Mouse (Mus musculus): ENCODE data around the gene B130006D01Rik. TPM values are rescaled to one million over a fixed set of nuclear protein-coding genes. Genes with fewer than 3 reads are reported as not detected.

B130006D01Rik gene
- total and polyA plus RNA-seq, 2 experiments, result 0.10 to 1.0 TPM

DNA sequence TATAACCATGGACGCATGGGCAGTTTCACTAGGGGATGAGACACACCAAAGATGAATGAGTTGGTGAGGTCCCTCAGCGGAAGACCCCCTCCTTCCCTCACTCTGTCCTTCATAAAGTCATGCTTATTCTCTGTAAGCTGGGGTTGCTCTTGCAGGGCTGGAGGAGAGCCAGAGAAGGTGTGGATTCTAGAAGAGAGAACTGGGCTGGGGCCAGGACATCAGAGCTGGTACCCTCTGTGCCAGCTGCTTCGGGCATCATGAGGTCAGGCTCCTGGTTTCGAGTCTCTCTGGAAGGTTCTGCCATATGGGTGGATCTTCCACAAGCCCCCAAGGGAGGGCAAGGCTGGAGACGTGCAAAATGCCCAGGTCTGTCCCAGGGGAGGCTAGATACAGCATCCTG, 24.8 kb upstream of the B130006D01Rik start:
- H3K9ac ChIP-seq (ENCODE audit: low read depth, low read length), result no peak overlapping the region
- no peaks in the 10 kb centered on the region for H3K27me3 ChIP-seq (ENCODE audit: control insufficient read depth, insufficient read depth, low read length)
- no peak overlapping the region for H3K27ac ChIP-seq (replicated peaks; ENCODE audit: insufficient read depth, low read depth, low read length)
- H3K4me3 ChIP-seq (ENCODE audit: insufficient read depth, low read depth, low read length), result no peak overlapping the region
- TF ChIP-seq POLR2A (IDR thresholded peaks at IDR 0.05; ENCODE audit: extremely low read depth, insufficient read depth, low read length), result no peak
- no peak for TF ChIP-seq CTCF (IDR thresholded peaks at IDR 0.05; ENCODE audit: low read depth, low read length)
- no peak for DNase-seq (ENCODE audit: extremely low read depth, low read depth, low spot score)
- H3K4me1 ChIP-seq (ENCODE audit: control insufficient read depth, insufficient read depth, low read length), result no peaks in the 10 kb centered on the region
- no peaks in the 10 kb centered on the region for H3K79me2 ChIP-seq (ENCODE audit: control insufficient read depth, insufficient read depth, low read length)
- no peaks in the 10 kb centered on the region for H3K36me3 ChIP-seq (ENCODE audit: control insufficient read depth, insufficient read depth, low read length)
- WGBS, result 81% methylated on average over 5 of the region's 5 CpGs

DNA sequence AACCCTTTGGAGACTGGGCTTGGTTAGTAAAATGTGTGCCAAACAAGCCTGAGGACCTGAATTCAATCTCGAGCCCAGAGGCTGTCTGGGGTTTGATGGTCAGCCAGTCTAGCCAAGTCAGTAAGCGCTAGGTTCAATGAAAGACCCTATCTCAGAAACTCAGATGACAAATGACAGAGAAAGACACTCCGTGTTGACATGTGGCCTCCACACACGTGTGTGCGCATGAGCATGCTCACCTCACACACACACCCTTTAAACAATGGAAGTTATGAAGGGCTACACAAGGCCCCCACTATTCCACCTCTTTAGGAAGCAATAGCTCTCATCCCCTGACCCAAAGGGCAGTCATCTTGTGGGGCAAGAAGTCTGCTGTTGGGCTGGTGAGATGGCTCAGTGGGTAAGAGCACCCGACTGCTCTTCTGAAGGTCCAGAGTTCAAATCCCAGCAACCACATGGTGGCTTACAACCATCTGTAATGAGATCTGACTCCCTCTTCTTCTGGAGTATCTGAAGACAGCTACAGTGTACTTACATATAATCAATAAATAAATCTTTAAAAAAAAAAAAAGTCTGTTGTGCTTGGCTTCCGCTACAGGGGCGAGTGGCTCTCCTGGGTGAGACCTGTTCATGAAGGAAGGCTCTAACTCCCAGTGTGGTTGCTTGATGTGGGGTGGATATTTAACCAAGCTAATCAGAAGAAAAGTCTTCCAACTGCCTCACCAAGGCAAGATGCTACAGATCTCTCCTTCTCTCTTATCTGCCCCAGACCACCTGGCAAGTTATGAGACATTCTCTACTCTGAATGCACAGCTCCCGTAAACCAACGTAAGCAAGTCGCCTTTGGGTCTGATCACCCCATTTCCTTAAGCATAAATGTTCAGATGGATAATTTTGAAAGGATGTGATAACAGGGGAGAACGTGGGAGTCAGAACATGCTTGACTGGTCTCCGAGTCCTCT, 22.3 kb upstream of the B130006D01Rik start:
- H3K27me3 ChIP-seq (ENCODE audit: control insufficient read depth, insufficient read depth, low read length), result no peaks in the 10 kb centered on the region
- no peak overlapping the region for H3K27ac ChIP-seq (replicated peaks; ENCODE audit: insufficient read depth, low read depth, low read length)
- TF ChIP-seq CTCF (IDR thresholded peaks at IDR 0.05; ENCODE audit: low read depth, low read length) (no peak), POLR2A (IDR thresholded peaks at IDR 0.05; ENCODE audit: extremely low read depth, insufficient read depth, low read length) (no peak)
- no peaks in the 10 kb centered on the region for H3K79me2 ChIP-seq (ENCODE audit: control insufficient read depth, insufficient read depth, low read length)
- no peaks in the 10 kb centered on the region for H3K36me3 ChIP-seq (ENCODE audit: control insufficient read depth, insufficient read depth, low read length)
- no peak for DNase-seq (ENCODE audit: extremely low read depth, low read depth, low spot score)
- H3K4me3 ChIP-seq (ENCODE audit: insufficient read depth, low read depth, low read length), result no peak overlapping the region
- WGBS, result 92% methylated on average over 13 of the region's 13 CpGs
- H3K4me1 ChIP-seq (ENCODE audit: control insufficient read depth, insufficient read depth, low read length), result no peaks in the 10 kb centered on the region
- no peak overlapping the region for H3K9ac ChIP-seq (ENCODE audit: low read depth, low read length)

DNA sequence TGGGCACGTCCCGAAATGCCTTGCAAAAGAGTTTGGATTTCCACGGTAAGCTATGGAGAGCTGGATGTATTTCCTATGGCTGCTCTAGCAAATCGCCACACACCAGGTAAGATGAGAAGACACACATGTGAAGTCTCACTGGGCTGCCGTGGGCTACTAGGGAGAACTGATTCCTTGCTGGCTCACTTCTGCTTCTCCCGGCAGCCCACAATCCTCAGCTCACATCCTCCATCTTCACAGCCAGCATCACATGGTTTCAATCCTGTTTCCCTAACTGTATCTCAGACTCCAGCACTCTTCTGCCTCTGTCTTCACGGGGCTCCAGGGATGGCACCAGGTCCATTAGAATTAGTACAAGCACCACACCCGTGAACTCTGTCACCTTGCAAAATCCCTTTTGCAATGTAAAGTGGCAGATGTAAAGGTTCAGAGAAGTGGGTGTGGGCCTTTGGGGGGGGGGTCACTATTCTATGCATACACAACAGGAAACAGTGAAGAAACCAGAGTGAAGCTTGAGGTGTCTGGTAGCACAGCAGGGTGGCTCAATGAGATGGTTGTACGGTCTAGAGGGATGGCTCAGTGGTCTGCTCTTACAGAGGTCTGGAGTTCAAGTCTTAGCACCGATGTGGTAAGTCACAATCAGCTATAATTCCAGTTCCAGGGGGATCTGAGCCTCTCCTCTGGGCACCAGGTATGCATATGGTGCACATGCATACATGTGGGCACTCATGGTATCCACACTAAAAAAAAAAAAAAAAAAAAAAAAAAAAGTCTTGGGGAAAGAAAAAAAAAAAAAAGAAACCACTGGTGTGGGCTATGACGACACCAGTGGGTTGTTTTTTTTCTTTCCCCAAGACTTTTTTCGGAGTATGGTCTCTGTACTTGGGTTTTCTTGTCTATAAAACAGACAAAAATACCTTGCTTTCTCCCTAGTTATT, 19.1 kb upstream of the B130006D01Rik start:
- WGBS, result 88% methylated on average over 12 of the region's 12 CpGs
- H3K79me2 ChIP-seq (ENCODE audit: control insufficient read depth, insufficient read depth, low read length), result no peaks in the 10 kb centered on the region

DNA sequence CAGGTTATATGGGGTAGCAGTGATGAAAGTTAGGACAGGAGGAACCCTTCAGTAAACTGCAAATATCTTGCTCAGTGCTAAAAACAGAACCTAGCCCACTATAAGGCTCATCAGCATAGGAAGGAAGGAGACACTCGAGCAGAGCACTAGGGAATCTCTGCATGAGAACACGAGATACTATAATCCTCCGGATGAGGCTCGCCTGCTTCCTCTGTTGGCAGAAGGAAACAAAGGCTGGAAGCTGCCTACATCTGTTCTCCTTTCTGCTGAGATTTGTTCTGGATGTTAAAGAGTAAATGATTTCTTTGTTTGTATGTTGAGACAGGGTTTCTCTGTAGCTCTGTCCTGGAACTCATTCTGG, 18.4 kb upstream of the B130006D01Rik start:
- no peaks in the 10 kb centered on the region for H3K27me3 ChIP-seq (ENCODE audit: control insufficient read depth, insufficient read depth, low read length)
- H3K27ac ChIP-seq (replicated peaks; ENCODE audit: insufficient read depth, low read depth, low read length), result 0 out of 2 replicates have a peak overlapping the region, but pooled peaks have one; percentile 32
- no peak overlapping the region for H3K9ac ChIP-seq (ENCODE audit: low read depth, low read length)
- TF ChIP-seq CTCF (IDR thresholded peaks at IDR 0.05; ENCODE audit: low read depth, low read length), result no peak
- TF ChIP-seq POLR2A (IDR thresholded peaks at IDR 0.05; ENCODE audit: extremely low read depth, insufficient read depth, low read length), result no peak
- no peak overlapping the region for H3K4me3 ChIP-seq (ENCODE audit: insufficient read depth, low read depth, low read length)
- no peak for DNase-seq (ENCODE audit: extremely low read depth, low read depth, low spot score)
- no peaks in the 10 kb centered on the region for H3K36me3 ChIP-seq (ENCODE audit: control insufficient read depth, insufficient read depth, low read length)
- 77% methylated on average over 4 of the region's 4 CpGs for WGBS
- H3K79me2 ChIP-seq (ENCODE audit: control insufficient read depth, insufficient read depth, low read length), result no peaks in the 10 kb centered on the region
- no peaks in the 10 kb centered on the region; the same call in 1 of the 2 replicates for H3K4me1 ChIP-seq (ENCODE audit: control insufficient read depth, insufficient read depth, low read length)

More for the DNA sequence above, 19.1 kb upstream of the B130006D01Rik start:
- no peaks in the 10 kb centered on the region for H3K4me1 ChIP-seq (ENCODE audit: control insufficient read depth, insufficient read depth, low read length)
- no peak for DNase-seq (ENCODE audit: extremely low read depth, low read depth, low spot score)
- no peak overlapping the region for H3K4me3 ChIP-seq (ENCODE audit: insufficient read depth, low read depth, low read length)
- no peak overlapping the region for H3K27ac ChIP-seq (replicated peaks; ENCODE audit: insufficient read depth, low read depth, low read length)
- H3K27me3 ChIP-seq (ENCODE audit: control insufficient read depth, insufficient read depth, low read length), result no peaks in the 10 kb centered on the region
- H3K9ac ChIP-seq (ENCODE audit: low read depth, low read length), result no peak overlapping the region
- no peak for TF ChIP-seq POLR2A (IDR thresholded peaks at IDR 0.05; ENCODE audit: extremely low read depth, insufficient read depth, low read length)
- TF ChIP-seq CTCF (IDR thresholded peaks at IDR 0.05; ENCODE audit: low read depth, low read length), result no peak
- no peaks in the 10 kb centered on the region for H3K36me3 ChIP-seq (ENCODE audit: control insufficient read depth, insufficient read depth, low read length)

DNA sequence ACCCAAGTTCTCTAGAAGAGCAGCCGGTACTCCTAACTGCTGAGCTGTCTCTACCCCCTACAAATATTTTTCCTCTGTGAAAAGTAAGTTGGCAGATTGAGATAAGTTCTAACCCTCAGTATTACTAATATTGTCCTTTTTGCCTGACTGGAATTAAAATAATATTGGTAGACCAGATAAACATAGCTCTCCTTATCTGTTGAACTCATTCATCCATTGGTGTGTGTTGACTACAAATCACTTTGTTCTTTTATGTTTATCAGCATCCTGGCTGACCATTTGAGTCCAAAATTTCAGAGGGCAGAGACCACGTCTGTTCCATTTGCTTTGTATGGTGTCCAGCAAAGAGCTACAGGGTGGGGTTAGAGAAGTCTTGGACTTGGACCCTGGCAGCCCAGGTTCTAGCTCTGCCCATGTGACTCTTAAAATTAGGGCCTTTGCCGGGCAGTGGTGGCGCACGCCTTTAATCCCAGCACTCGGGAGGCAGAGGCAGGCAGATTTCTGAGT, 13.8 kb upstream of the B130006D01Rik start:
- peaks cover 14% of the 10 kb centered on the region; the same call in 1 of the 2 replicates for H3K79me2 ChIP-seq (ENCODE audit: control insufficient read depth, insufficient read depth, low read length)
- H3K9ac ChIP-seq (ENCODE audit: low read depth, low read length), result no peak overlapping the region
- H3K36me3 ChIP-seq (ENCODE audit: control insufficient read depth, insufficient read depth, low read length), result no peaks in the 10 kb centered on the region
- 26% methylated on average over 6 of the region's 6 CpGs for WGBS
- TF ChIP-seq CTCF (IDR thresholded peaks at IDR 0.05; ENCODE audit: low read depth, low read length), result no peak
- TF ChIP-seq POLR2A (IDR thresholded peaks at IDR 0.05; ENCODE audit: extremely low read depth, insufficient read depth, low read length), result no peak
- no peaks in the 10 kb centered on the region for H3K27me3 ChIP-seq (ENCODE audit: control insufficient read depth, insufficient read depth, low read length)
- no peak overlapping the region for H3K4me3 ChIP-seq (ENCODE audit: insufficient read depth, low read depth, low read length)
- peak overlapping the region; percentile 33; the same call in 1 of the 2 replicates for H3K27ac ChIP-seq (replicated peaks; ENCODE audit: insufficient read depth, low read depth, low read length)
- DNase-seq (ENCODE audit: extremely low read depth, low read depth, low spot score), result peak; percentile 99
- peaks cover 6% of the 10 kb centered on the region for H3K4me1 ChIP-seq (ENCODE audit: control insufficient read depth, insufficient read depth, low read length)
